Mouse (Mus musculus) hindbrain, embryonic 12.5 days (tissue): Measurements from ENCODE around the gene Nus1. TPM values are rescaled to one million over a fixed set of nuclear protein-coding genes. Genes with fewer than 3 reads are reported as not detected.

ENCODE experiments used
- polyA plus RNA-seq: library from polyadenylated mRNA; unstranded; fragments of >200 nt; fragmentation: Nextera tagmentation; extraction: Ambion mirVana; gene quantifications from 2 replicates; pipeline ENCODE4 v1.2.1, GENCODE M21; 2016

The Nus1 gene
- polyA plus RNA-seq, 1 experiment from 2014 or later = 19.2 TPM

Other genes starting within 250 kb of the Nus1 start
- gene Ros1, start 222.3 kb upstream of the Nus1 start, polyA plus RNA-seq = not detected in 2 replicates
- 25.9 and 27.5 TPM in 2 replicates for gene Dcbld1, start 183.9 kb upstream of the Nus1 start, polyA plus RNA-seq
- not detected in 2 replicates for gene Gm26741, start 58.8 kb upstream of the Nus1 start, polyA plus RNA-seq
- 30.4 and 32.1 TPM in 2 replicates for gene Gopc, start 35.4 kb upstream of the Nus1 start, polyA plus RNA-seq
- not detected in 2 replicates for gene Nepn, start 28.6 kb upstream of the Nus1 start, polyA plus RNA-seq